Mouse (Mus musculus): Measurements from ENCODE around the gene Ccdc60.

DNA sequence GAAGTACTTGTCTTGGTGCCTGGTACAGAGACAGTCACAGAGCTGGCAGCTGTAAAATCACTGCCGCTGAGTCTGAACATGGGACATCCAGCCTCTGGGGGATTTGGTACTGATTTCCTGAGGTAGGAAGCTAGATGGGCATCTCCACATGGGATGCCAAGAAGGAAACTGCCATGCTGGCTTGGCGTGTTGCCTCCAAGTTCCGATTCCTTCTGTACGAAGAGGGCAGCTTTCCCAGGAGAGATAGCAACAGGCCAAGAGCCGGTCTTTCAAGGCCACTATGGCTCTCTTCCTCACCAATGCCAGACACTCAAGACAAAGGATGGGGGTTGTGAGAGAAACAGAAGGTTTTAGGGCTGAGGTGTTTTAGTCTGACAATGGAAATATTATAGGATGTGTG lies 26.8 kb downstream of the Ccdc60 start:
- no peak for TF ChIP-seq POLR2A (IDR thresholded peaks at IDR 0.05; ENCODE audit: control insufficient read depth, extremely low read depth, insufficient read depth, low read length, poor library complexity)
- TF ChIP-seq CTCF (IDR thresholded peaks at IDR 0.05; ENCODE audit: borderline replicate concordance, control insufficient read depth, extremely low read depth, insufficient read depth, low read length, poor library complexity): no peak

All from thymus, adult 2 months (tissue).